Mouse (Mus musculus): ENCODE data around the gene Tkfc.

The Tkfc gene

DNA sequence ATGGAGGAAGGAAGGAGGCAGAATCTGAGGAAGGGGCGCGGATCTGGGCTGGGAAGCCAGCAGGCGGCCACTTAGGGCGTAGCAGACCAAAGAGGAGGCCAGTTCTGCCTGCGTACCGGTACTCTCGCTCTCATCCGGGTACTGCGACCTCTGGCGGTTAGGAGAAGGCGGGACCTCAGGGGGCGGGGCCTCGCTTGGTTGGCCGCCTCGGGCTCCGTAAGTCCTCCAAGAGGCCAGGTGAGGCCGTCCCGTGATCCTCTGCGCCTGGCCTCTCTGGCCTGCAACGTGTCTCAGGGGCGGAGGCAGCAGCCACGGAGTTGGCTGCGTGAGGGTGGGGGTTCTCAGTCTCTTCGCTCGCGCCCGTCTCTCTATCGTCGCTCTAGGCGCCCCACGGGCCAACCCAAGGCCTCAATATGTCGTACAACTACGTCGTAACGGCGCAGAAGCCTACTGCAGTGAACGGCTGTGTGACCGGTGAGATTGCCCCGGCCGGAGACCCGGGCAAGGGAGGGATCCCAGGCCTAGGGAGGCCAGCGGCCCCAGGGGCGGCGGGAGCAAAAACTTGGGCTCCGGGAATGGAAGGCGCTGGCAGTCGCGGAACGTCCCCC lies at the start of gene Tkfc, which contains the start of gene Ddb1:
Gene Tkfc (minus strand): TSS at position 362 of the 608 bp plus-strand sequence.
Gene Ddb1 (plus strand): TSS at position 35 of the 608 bp plus-strand sequence.
- DNase-seq, result peak; percentile 100

DNA sequence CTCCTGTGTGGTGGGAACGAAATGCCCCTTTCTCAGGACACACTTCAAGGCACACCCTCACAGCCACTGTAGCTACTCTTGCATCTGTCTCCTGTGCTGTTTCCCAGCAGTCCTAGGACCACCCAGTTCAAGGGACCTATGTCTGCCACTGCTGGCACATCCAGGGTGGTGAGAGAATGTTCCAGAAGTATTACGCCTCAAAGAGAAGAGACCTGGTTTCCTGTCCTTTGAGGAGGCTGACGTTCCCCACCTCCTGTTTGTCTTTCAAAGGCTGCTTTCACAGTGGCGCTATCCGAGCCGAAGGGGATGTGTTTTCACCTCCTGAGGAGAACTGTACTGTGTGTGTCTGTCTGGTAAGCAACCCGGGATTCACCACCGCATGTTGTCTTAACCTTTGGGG lies 42.7 kb upstream of the Tkfc start:
- no peak for DNase-seq

GRCm38 (mm10) chr19:10645616-10646015 lies 40.2 kb upstream of the Tkfc start:
- no peak for DNase-seq

DNA sequence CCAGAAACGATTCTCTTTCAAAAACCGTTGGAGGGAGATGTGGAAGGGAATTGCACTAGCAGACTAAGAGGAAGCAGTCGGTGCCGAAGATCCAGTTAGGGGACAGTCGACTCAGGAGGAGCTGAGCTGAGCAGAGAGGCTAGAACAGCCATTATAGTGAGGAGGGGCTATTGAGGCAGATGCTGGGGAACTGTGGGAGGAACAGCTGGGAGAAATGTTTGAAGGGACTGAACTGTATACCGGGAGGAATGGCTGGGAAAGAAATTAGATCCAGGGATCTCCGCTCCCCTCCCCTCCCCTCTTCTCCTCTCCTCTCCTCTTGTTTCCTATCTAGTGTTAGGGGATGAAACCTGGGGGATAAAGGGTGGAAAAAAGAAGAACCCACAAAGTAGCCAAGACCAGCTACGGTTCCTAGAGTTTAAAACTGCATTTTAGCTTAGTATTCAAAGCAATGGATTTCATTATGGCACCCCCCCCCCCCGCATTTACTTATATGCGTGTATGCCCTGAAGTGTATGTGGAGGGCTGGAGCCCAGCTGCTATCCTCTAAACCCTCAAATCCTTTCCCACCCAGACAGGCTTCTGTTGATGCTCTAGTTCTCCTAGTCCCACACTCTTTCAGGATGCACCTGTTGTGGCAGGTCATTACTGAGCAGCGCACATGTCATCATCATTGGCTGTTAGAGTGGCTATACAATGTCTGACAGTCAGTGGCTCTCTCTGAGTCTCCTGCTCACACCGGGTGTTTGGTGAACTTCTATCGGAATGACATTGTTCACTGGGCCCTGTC lies 35.3 kb upstream of the Tkfc start:
- no peak for DNase-seq

GRCm38 (mm10) chr19:10640080-10640479 lies 34.6 kb upstream of the Tkfc start:
- DNase-seq, result no peak

GRCm38 (mm10) chr19:10637840-10638239 lies 32.4 kb upstream of the Tkfc start:
- DNase-seq, result no peak

DNA sequence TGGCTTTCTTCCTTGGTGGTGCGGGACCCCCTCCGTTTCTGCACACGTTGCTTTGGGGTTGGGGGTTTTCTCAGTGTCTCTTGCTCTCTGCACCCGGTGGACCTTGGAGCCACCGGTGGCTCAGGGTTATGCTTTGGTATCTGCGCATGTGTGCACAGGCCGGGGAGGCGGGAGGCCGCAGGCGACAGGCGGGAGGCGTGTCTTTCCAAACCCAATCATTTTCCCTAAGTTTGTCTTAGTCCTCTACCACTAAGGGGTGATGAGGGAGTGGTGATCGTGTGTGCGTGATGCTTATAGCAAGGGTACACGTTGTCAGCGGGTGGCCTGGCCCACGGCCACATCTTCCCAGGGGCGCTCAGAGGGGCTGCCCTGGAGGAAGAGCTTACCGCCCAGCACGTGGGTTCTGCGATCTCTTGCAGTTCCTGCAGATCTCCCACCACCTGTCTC lies 29.4 kb upstream of the Tkfc start:
- peak; percentile 65 to 68 for DNase-seq

- DNase-seq, result peak; percentile 62 to 63
These were observed 28.8 kb upstream of the Tkfc start, which contains the start of gene Vwce for GRCm38 (mm10) chr19:10634106-10634871. TSS of gene Vwce (plus strand) at chr19:10634213.

DNA sequence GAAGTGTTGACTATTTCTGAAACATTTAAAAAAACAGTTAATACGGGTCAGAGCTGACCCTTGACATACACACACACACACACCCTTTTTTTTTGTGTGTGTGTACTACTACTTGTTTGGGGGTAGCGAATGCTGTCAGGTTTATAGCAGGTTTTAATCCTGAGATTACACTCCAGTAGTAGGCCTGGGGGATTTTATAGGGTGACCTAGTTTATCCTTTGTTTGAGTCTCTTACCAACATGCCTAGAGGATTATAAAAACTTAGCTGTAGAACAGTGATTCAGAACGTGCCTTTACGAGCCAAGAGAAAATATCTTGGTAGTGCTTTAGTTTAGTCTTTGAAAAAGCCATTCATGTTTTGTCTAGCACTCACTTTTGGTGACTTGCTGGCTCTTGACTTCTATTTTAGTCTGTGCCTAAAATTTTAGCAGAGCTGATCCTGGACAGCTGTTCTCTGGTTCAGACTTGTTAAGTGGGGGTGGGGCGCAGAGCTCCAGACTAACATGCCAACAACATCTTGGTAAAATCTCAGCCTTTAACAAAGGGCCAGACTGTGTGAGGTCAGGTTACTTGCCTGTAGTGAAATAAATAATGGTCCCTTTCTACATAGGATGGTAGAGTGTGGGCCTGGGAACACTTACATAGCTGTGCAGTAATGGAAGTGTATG lies 3.3 kb upstream of the Tkfc start:
- no peak for DNase-seq

GRCm38 (mm10) chr19:10605901-10606622 lies 608 bp upstream of the Tkfc start:
- DNase-seq, result peak in 1 of 2 experiments; percentile 6

DNA sequence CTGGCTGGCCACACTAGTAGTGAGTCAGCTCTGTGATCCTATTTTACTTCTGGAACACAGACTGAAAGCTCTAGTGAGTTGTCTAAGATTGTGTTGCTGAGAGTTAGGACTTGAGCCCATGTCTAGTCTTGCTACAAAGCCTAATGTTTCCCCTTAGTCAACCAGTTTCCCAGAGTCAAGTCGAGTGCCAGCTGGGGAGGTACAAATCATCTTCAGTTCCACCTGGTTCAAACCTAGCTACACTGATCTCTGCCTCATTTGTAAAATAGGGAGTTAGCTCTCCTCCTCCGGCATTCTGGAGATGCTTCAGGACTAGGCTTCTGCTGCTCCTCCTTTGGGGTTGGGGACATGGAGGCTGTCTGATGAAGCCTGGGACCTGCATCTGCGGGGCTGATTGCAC lies 920 bp downstream of the Tkfc start:
- peak in 1 of 2 experiments; percentile 25 for DNase-seq

- DNase-seq, result peak; percentile 18 to 42
These were observed 1.6 kb downstream of the Tkfc start for GRCm38 (mm10) chr19:10603660-10604523.

DNA sequence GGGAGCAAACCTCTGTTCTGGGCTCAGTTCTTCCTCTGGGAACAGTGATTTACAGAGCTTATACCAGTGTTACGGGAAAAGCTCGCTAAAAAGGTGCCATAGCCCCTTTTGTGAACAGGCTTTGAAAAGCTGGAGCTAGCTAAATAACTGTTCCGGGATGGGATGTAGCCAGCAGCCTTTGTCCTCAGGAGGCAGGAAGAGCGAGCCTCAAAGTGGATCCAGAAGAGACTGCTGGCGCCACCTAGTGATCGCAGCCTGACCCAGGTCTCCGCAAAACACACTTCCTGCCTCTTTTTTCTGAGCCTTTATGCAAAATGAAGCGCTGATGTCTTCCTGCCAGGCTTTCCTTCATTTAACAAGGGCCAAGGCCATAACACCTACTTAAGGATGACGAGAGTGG lies 2.7 kb downstream of the Tkfc start:
- DNase-seq, result peak; percentile 94 to 96

DNA sequence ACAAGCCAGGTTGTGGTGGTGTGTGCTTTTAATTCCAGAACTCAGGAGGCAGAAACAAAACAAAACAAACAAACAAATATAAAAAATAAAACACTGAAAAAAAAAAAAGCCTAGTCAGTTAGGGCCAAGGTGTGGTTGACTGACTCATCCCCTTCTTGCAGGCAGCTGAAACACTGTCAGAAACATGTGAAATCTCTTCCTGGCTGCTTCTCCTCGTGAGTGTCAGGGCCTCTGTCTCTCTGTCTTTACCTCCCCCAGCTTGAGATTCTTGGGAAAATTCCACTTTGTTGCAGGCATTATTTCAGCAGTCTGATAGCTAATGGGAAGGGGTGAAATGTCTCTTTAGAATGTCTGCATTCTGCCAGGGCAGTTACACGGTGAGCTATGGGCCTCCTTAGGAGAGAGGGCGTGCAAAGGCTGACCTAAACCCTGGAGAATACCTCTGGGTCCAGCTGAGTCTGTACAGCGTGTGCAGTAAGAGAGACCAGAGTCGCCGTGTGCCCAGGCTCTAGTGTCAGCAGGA lies 3.1 kb downstream of the Tkfc start:
- DNase-seq, result no peak

DNA sequence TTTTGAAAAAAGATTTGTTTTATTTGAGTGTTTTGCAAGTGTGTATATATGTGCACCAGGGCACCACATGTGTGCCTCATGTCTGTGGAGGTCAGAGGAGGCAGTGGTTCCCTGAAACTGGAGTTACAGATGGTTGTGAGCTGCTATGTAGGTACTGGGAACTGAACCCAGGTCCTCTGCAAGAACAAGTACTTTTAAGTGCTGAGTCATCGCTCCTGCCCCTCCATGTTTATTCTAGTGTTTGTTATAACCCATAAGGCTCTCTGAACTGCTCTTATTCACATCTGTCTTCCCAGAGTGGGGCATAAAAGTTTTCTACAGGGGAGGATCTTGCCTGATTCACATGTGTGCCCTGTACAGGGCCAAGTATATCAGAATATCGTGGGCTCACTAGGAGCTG lies 5.8 kb downstream of the Tkfc start:
- no peak for DNase-seq

GRCm38 (mm10) chr19:10598188-10598587 lies 7.3 kb downstream of the Tkfc start:
- peak in 1 of 2 experiments; percentile 11 for DNase-seq

DNA sequence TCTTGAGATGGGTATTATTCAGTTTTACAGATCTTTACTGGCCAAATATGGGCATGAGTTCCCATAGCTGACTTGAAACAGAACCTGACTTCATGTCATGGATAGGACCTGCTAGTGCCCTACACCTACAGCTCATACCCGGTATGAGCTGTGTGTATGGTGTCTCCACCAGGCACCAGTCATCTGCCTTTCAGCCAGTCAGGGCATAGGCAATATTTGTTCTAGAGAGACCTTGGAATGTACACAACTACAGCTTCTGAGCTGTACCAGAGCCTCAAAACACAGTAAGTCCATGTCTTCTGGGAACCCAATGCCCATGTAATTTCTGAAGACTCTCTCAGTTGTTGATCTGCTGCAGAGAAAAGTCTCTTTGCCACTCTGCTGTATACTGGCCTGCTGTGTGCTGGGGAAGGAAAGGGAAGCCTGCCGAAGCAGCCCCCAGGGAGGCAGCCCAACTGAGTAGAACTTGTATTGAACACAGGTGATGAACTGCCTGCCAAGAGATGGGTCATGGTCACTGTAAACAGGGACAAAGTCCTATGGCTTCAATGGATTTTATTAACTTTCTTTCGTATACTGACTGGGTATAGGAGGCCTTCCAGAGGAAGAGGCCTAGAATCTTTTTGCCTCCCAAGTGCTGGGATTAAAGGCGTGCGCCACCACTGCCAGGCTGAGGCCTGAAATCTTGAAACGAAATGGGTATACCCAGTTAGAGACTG lies 13.6 kb downstream of the Tkfc start:
- no peak for DNase-seq

DNA sequence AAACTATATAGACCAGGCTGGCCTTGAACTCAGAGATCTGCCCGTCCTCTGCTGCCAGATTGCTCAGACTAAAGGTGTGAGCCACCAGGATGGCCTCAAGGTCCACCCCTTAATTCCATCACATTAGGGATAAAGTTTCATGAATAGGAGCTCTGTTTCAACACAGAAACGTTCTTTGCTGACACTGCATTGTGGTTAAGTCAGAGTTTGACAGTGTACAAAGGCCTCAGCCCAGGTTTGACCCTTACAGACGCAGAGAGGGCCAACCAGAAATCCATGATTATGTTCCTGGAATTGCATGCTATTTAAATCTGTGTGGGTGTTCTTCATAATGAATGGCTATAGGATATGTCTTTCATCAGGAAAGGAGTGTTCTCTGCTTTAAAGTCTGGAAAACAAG lies 15.2 kb downstream of the Tkfc start:
- no peak for DNase-seq

DNA sequence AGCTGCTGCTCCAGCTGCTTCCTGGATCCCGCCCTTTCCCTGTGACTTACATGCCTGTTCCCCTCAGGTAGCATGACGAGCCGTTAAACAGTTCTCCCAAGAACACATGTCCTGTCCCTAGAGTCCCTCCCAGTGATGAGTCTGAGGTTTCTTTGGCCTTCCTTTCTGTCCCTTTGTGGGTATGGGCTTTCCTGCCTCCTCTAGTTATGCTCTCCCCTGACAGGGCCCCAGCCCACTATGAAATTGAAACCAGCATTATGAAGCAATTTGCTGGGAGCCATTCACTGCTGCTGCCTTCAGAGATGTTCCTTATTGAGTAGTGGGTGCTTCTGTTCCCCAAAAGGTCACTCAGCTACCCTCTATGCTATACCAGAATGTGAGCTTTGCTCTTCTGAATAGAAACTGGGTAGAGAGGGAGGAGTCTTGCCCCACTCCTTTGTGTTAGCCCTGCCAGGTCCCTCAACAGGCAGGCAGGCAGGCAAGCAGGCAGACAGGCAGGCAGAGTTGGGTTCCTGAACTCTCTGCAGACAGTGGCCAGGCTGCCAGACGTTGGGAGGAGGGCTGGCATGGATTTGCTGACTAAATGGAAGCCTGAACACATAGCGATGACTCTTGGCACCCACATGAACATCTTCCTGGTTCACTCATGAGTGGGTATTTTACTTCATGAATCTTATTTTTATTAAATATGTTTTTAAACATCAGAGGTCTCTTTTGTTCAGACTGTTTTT lies 16.2 kb downstream of the Tkfc start:
- DNase-seq, result no peak

Measured in cerebellum, postnatal 14 days (tissue).